Mouse (Mus musculus) hindbrain, embryonic 15.5 days (tissue): ENCODE measurements around the gene 1110004F10Rik. TPM values are rescaled to one million over a fixed set of nuclear protein-coding genes. Genes with fewer than 3 reads are reported as not detected.

Experiments
- ATAC-seq: fragments of 200-750 bp; cut with Nextera tagmentation; 2 replicates; pipeline ENCODE4 v1.8.0; 2017; ENCODE audit warnings: low read depth, moderate number of reproducible peaks, moderate TSS enrichment; ENCODE audit not compliant: low FRiP score
- H3K27ac ChIP-seq: fragments of 300-500 bp; sonication (generic); replicated peaks from 2 replicates; pipeline ENCODE4 v1.5.1; 2015; ENCODE audit warnings: mild to moderate bottlenecking, inconsistent platforms
- H3K27me3 ChIP-seq: fragments of 300-500 bp; sonication (generic); 2 replicates; pipeline ENCODE4 v1.6.1; 2015; ENCODE audit warnings: control low read depth, inconsistent platforms
- H3K36me3 ChIP-seq: fragments of 300-500 bp; sonication (generic); 2 replicates; pipeline ENCODE4 v1.6.1; 2015; ENCODE audit warnings: control low read depth, inconsistent platforms
- H3K4me1 ChIP-seq: fragments of 300-500 bp; sonication (generic); replicated peaks from 2 replicates; pipeline ENCODE4 v1.6.1; 2015; ENCODE audit warnings: control low read depth, inconsistent platforms
- H3K4me2 ChIP-seq: fragments of 300-500 bp; sonication (generic); 2 replicates; pipeline ENCODE4 v1.6.1; 2015; ENCODE audit warnings: moderate library complexity, mild to moderate bottlenecking, inconsistent platforms
- H3K4me3 ChIP-seq: fragments of 300-500 bp; sonication (generic); 2 replicates; pipeline ENCODE4 v1.5.1; 2015; ENCODE audit warnings: mild to moderate bottlenecking, inconsistent platforms
- H3K9ac ChIP-seq: fragments of 300-500 bp; sonication (generic); 2 replicates; pipeline ENCODE4 v1.6.1; 2015; ENCODE audit warnings: inconsistent platforms
- H3K9me3 ChIP-seq: fragments of 300-500 bp; sonication (generic); 2 replicates; pipeline ENCODE4 v1.6.1; 2016; ENCODE audit warnings: control low read depth, inconsistent platforms
- WGBS: fragments of 180-500 bp; shearing (Covaris S2); methylation state at CpG from one replicate; pipeline ENCODE4 v1.1.7; 2015; 5-methylcytosine and 5-hydroxymethylcytosine counted together
- polyA plus RNA-seq: library from polyadenylated mRNA; unstranded; fragments of >200 nt; fragmentation: Nextera tagmentation; extraction: Ambion mirVana; gene quantifications from 2 replicates; pipeline ENCODE4 v1.2.1, GENCODE M21; 2015

The 1110004F10Rik gene
- 291 and 297 TPM in 2 replicates for polyA plus RNA-seq

DNA sequence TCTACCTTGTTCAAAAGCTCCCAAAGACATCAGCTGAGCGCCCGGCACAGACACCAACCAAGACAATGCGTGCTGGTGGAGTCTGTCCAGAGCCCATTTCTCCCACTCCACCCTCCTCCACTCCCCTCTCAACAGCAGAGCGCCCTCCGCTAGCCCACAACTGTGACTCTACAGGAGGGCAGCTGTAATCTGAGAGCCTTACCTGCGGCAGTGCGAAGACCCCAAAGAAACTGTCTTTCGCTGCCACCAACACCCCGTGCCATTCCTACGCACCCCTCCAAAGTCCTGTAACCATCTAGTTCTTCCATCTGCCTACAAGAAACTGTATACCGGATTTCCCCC, at the start of gene 1110004F10Rik:
Gene 1110004F10Rik (plus strand): TSS at position 202 of the 342 bp plus-strand sequence.
- Histone ChIP-seq H3K9me3 (no peaks in the 10 kb centered on the region), H3K27ac (0 out of 2 replicates have a peak within 1 kb of the TSS, but pooled peaks have one; percentile 20), H3K4me3 (peak within 1 kb of the TSS; percentile 51), H3K27me3 (peaks cover 46% of the 10 kb centered on the region), H3K9ac (peak within 1 kb of the TSS; percentile 42), H3K4me1 (peaks cover 31% of the 10 kb centered on the region), H3K36me3 (no peaks in the 10 kb centered on the region), H3K4me2 (peak within 1 kb of the TSS; percentile 84)
- ATAC-seq: peak; percentile 25; the same call in 1 of the 2 replicates
- under 1% methylated on average over 11 of the region's 11 CpGs for WGBS

GRCm38 (mm10) chr7:116002726-116003125, 36.5 kb upstream of the 1110004F10Rik start:
- H3K9me3 ChIP-seq: no peaks in the 10 kb centered on the region
- no peaks in the 10 kb centered on the region for H3K4me1 ChIP-seq
- H3K4me2 ChIP-seq: no peak overlapping the region
- no peak overlapping the region for H3K27ac ChIP-seq
- no peak overlapping the region for H3K4me3 ChIP-seq
- no peak for ATAC-seq
- 92% methylated on average over 4 of the region's 4 CpGs for WGBS
- H3K9ac ChIP-seq: no peak overlapping the region
- H3K36me3 ChIP-seq: no peaks in the 10 kb centered on the region
- no peaks in the 10 kb centered on the region for H3K27me3 ChIP-seq

- Histone ChIP-seq H3K27me3 (peaks cover 35% of the 10 kb centered on the region), H3K4me1 (peaks cover 38% of the 10 kb centered on the region), H3K36me3 (no peaks in the 10 kb centered on the region), H3K4me3 (peak overlapping the region; percentile 51; the same call in 1 of the 2 replicates), H3K27ac (peak overlapping the region; percentile 77), H3K4me2 (peak overlapping the region; percentile 98), H3K9me3 (no peaks in the 10 kb centered on the region), H3K9ac (no peak overlapping the region)
- no peak for ATAC-seq
- 43% methylated on average over 3 of the region's 3 CpGs for WGBS
Observed at GRCm38 (mm10) chr7:116029991-116030390, 9.2 kb upstream of the 1110004F10Rik start.

DNA sequence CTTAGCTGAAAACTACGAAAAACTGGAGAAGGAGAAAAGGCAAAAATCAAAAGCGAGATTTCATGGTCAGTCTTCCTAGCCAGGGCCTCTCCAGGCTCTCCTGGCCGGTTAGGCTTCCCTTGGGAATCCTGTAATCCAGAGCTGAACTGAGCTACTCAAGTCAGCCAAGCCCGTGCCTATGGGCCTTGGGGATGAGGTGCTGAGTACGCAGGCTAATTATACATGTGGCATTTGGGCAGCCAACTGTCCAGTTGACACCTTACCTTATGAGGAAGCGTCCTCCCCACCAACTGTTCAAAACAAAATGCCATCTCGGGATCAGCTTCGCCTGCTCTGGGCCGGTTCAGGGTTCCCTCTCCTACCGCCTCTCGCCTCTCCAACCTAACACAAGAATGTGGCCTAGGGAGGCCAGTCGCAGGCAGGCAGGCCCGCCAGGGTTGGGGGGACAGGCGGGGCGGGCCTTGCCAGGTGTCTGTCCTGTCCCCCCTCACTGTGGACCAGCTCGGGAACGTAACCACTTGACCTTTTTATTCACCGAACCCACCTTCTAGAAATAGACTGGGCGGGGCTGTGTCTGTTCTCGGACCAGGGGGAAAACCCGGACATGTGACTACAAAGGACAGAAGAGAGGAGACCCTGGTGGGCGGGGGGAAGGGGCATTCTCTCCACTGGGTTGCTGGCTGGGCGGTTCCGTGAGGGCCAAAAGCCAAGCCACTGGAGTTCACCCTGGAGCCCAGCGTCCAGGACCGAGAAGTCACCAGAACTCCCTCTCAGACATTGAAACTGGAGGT, 8.4 kb upstream of the 1110004F10Rik start:
- peak overlapping the region; percentile 51 for H3K4me3 ChIP-seq
- 13% methylated on average over 26 of the region's 26 CpGs for WGBS
- peak overlapping the region; percentile 77 for H3K27ac ChIP-seq
- H3K4me1 ChIP-seq: peaks cover 39% of the 10 kb centered on the region
- peak overlapping the region; percentile 98 for H3K4me2 ChIP-seq
- peaks cover 42% of the 10 kb centered on the region for H3K27me3 ChIP-seq
- no peak; the same call in 1 of the 2 replicates for ATAC-seq
- no peaks in the 10 kb centered on the region for H3K36me3 ChIP-seq
- peak overlapping the region; percentile 47 for H3K9ac ChIP-seq
- no peaks in the 10 kb centered on the region for H3K9me3 ChIP-seq

- no peak for ATAC-seq
- Histone ChIP-seq H3K9me3 (no peaks in the 10 kb centered on the region), H3K4me1 (peaks cover 39% of the 10 kb centered on the region), H3K9ac (peak overlapping the region; percentile 47), H3K4me3 (peak overlapping the region; percentile 51), H3K36me3 (no peaks in the 10 kb centered on the region), H3K27ac (peak overlapping the region; percentile 77), H3K27me3 (peaks cover 47% of the 10 kb centered on the region), H3K4me2 (peak overlapping the region; percentile 98)
- under 1% methylated on average over 14 of the region's 14 CpGs for WGBS
Observed at GRCm38 (mm10) chr7:116031388-116031717, 7.8 kb upstream of the 1110004F10Rik start.

- WGBS: under 1% methylated on average over 65 of the region's 65 CpGs
- Histone ChIP-seq H3K4me1 (peaks cover 39% of the 10 kb centered on the region), H3K4me2 (peak overlapping the region; percentile 98), H3K9me3 (no peaks in the 10 kb centered on the region), H3K27me3 (peaks cover 53% of the 10 kb centered on the region), H3K36me3 (no peaks in the 10 kb centered on the region), H3K9ac (peak overlapping the region; percentile 47), H3K27ac (peak overlapping the region; percentile 77), H3K4me3 (peak overlapping the region; percentile 51)
- ATAC-seq: no peak
Observed at GRCm38 (mm10) chr7:116031718-116032595, 7.2 kb upstream of the 1110004F10Rik start.

DNA sequence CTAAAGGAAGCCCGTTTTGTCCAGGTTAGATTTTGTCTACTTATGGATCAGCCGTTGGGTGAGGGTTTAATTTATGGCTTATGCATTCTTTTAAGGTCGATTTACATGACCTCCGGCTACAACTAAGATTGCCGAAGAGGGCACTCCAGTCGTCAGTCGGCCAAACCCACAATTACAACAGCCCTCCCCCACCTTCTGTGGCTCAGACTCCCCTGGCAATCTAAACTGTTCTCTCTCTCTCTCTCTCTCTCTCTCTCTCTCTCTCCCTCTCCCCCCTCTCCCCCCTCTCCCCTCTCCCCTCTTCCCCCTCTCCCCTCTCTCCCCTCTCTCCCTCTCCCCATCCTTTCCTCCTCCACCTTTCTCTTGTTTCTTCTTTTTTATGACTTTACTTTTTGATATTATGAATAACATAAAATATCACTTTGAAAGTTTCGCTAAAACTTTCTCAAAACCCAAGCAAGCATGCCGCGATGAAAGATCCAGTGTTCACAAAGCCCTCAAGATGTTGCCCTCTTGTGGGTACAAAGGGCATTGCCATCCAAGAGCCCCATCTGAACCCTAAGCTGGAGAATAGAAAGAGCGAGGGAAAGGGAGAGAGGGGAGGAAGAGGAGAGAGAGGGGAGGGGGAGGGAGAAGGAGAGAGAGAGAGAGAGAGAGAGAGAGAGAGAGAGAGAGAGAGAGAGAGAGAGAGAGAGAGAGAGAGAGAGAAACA, 6.4 kb upstream of the 1110004F10Rik start:
- Histone ChIP-seq H3K9me3 (no peaks in the 10 kb centered on the region), H3K27ac (peak overlapping the region; percentile 77), H3K27me3 (peaks cover 54% of the 10 kb centered on the region), H3K36me3 (no peaks in the 10 kb centered on the region), H3K9ac (peak overlapping the region; percentile 47; the same call in 1 of the 2 replicates), H3K4me1 (peaks cover 39% of the 10 kb centered on the region), H3K4me3 (peak overlapping the region; percentile 51), H3K4me2 (peak overlapping the region; percentile 98)
- peak; percentile 37; the same call in 1 of the 2 replicates for ATAC-seq
- WGBS: under 1% methylated on average over 11 of the region's 11 CpGs

DNA sequence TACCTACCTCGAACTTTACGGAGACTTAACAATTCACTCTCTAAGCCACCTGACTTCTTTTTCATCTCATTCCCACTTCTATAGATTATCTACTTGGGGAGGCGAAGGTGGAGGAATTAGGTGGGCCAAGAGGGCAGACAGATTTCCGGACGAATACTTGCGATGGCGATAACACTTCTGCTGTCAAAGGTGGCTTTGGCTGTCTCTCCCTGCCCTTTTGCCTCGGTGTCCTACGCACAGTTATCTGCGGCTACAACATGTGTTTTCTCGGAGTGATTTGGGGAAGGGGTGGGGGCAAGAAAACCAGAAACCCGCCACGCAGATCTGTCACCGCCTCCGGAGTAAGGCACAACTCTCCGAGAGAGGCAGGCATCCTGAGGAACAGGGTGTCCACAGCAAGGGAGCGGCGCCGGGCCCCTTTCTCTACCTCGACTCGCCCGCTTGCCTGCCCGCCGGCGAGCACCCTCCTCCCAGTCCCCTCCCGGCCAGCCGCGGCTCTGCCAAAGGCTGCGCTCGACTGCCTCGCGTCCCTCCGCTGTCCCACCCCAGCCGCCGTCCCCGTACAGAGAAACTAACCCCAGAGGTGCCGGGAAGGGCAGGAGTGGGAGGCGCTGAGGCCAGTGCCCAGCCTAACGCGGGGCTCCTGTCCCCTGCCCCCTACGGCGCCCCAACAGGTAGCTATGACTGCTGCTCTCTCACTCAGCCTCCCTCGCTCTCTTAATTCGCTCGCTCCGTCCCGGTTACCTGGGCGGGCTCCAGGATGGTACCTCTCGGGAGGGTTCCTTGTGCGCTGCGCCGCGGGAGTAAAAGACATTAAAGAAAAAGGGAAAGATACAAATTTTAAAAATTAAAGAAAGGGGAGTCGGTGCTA, 5.6 kb upstream of the 1110004F10Rik start:
- H3K4me1 ChIP-seq: peaks cover 41% of the 10 kb centered on the region
- H3K27me3 ChIP-seq: peaks cover 63% of the 10 kb centered on the region
- under 1% methylated on average over 51 of the region's 54 CpGs for WGBS

DNA sequence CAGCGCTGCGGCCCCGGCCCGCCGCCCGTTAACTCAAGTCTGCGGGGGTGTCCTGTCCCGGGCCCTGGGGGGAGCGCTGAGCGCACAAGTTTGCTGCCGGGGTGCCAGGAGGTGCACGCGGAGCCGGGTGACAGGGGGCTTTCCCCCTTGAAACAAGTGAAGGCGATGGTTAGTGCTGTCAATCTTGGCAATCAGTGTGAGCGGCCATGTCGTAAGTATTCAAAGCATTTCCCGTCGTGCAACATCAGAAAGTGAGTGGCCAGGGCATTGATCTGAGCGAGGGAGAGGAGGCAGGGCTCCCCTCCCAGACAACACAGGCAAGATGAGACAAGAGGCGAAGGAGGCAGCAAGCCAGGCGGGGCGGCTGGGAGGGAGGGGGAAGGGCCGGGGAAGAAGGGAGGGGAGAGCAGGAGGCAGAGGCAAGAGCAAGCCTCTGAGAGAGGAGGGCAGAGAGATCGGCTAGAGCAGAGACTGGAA, 4.9 kb upstream of the 1110004F10Rik start:
- Histone ChIP-seq H3K4me1 (peaks cover 48% of the 10 kb centered on the region), H3K36me3 (no peaks in the 10 kb centered on the region), H3K27ac (peak overlapping the region; percentile 75), H3K4me2 (peak overlapping the region; percentile 98), H3K4me3 (peak overlapping the region; percentile 51), H3K27me3 (peaks cover 64% of the 10 kb centered on the region), H3K9me3 (no peaks in the 10 kb centered on the region), H3K9ac (peak overlapping the region; percentile 49)
- peak; percentile 60; the same call in 1 of the 2 replicates for ATAC-seq
- under 1% methylated on average over 25 of the region's 25 CpGs for WGBS

More for the DNA sequence above, 5.6 kb upstream of the 1110004F10Rik start:
- Histone ChIP-seq H3K36me3 (no peaks in the 10 kb centered on the region), H3K4me2 (peak overlapping the region; percentile 98), H3K9ac (peak overlapping the region; percentile 49), H3K4me3 (peak overlapping the region; percentile 51), H3K9me3 (no peaks in the 10 kb centered on the region), H3K27ac (peak overlapping the region; percentile 75)
- ATAC-seq: peak; percentile 47; the same call in 1 of the 2 replicates

DNA sequence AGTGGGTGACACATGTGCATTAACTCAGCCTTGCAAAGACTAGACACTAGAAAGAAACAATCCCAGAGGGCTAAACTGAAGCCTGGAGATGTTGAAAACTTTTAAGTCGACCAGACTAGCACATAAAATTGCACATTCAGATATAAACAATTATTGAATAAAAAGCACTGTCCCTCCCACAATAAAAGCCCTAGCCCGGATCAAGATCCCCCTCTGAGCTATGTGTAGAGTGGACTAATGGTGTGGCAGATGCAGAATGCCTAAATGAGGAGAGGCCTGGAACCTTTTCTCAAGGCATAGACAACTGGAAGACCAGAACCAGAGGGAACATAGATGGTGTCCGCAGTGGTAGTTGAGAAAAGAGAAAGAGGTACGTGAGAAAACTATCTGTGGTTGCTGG, 3.7 kb upstream of the 1110004F10Rik start:
- Histone ChIP-seq H3K4me3 (no peak overlapping the region), H3K27ac (no peak overlapping the region), H3K9me3 (no peaks in the 10 kb centered on the region), H3K4me1 (peaks cover 58% of the 10 kb centered on the region), H3K9ac (no peak overlapping the region), H3K27me3 (peaks cover 56% of the 10 kb centered on the region), H3K4me2 (no peak overlapping the region), H3K36me3 (no peaks in the 10 kb centered on the region)
- no peak for ATAC-seq
- WGBS: 48% methylated on average over 4 of the region's 4 CpGs
